Mouse (Mus musculus) erythroblast, adult 5-6 weeks (primary cell): ENCODE measurements around the gene Ldlrad3. TPM values are rescaled to one million over a fixed set of nuclear protein-coding genes. Genes with fewer than 3 reads are reported as not detected.

Source experiments
- ATAC-seq: replicated peaks from 2 replicates; pipeline ENCODE4 v1.8.0; 2016; ENCODE audit warnings: moderate number of reproducible peaks, mild to moderate bottlenecking, moderate TSS enrichment, inconsistent platforms; ENCODE audit not compliant: poor library complexity, low FRiP score, severe bottlenecking
- total RNA-seq, 2 experiments: library from RNA; stranded (forward) in 1 of 2; stranded (reverse) in 1 of 2; fragments of 150-400 nt in 1 of 2; fragments of 200-764, 138-1000 nt in 1 of 2; gene quantifications; 2 replicates each; pipeline versions ENCODE4 v1.2.3 to v1.2.4; 2015 to 2017; ENCODE audit warnings: low replicate concordance in 2 of 2

Ldlrad3 gene
- total RNA-seq, 2 experiments from 2014 or later: 6.2 to 7.7 TPM

DNA sequence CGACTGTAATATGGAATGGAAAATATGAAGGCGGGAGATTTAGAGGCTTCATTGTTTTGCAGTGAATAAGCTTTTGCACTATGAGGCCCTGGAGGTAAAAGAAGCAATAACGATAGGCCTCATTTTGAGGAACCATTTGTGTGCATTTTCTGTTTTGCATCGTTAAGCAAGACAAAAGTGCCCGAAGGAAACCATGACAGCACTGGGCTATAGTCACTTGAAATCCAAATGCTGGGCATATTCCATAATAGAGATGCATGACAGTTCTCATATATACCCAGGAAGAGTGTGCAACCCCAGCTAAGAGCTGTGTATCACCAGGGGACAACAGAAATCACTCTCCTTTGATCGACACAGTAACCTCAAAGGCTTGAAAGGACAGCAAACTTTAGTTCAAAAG lies 38.1 kb downstream of the Ldlrad3 start:
- no peak for ATAC-seq

DNA sequence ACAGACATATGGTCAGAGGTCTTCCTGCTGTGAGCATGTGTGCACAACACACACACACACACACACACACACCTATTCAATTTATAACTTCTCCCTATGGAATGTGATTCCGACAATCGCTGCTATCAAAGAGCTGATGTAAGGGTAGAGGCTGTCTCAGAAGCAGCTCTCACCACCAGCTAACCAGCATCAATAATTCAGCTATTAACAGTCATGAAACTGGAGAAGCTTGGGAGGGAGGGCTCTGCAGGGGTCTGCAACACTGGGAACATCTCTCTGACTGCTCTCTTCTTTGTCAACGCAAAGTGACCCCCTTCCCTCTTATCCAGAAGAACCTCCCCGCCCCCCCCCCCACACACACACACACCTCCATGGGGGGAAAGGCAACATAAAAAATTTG lies 38.6 kb downstream of the Ldlrad3 start:
- no peak for ATAC-seq

DNA sequence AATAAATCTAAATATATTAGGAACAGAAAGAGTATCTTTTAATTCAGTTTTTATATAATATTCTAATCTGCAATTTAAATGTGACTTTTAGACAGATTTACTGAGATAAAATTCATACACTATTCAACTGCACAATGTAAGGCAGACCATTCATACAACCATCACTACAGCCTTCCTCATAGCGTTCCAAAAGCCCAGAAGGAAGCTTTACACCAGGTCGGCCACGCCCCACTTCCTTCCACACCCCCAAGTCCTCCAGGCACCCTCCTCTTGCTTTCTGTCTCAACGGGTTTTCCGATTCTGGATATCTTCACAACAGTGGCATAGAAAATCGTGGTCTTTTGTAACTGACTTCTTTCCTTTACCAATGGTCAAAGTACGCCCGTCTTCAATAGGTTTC lies 39.8 kb downstream of the Ldlrad3 start:
- ATAC-seq: no peak

DNA sequence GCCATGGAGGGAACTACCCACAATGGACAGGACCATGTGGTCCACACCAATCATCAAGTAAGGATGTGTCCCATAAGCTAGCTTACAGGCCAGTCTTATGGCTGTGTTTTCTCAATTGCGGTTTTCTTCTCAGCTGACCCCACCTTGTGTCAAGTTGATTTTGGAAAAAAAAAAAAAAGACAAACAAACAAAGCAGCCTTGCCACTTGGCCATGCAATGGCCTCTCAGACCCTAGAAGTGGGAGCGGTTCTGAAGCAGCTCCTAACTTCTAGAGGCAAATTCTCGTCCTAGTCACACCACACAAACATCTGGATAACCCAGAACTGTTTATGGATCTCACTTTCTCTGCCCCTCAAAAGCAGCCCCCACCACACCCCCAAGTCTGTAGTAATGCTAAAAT lies 41.1 kb downstream of the Ldlrad3 start:
- ATAC-seq: no peak

DNA sequence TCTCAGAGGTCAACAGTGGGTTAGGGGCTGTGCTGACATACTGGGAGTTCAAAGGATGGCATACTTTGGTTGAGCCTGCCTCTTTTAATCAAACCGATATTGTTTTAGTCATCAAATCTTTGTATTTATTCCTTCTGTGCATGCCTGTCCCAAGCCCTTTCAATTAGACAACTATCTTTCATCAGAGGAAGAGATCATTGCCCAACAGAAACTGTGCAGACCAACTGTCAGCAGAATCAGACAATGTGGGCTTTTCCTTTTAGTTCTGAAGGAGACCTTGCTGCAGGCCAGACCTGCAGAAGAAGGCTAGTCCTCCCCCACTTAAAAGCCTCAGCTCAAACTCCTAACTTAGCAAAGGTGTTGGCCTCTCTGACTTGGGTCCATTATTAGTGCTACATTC lies 41.9 kb downstream of the Ldlrad3 start:
- ATAC-seq: no peak

DNA sequence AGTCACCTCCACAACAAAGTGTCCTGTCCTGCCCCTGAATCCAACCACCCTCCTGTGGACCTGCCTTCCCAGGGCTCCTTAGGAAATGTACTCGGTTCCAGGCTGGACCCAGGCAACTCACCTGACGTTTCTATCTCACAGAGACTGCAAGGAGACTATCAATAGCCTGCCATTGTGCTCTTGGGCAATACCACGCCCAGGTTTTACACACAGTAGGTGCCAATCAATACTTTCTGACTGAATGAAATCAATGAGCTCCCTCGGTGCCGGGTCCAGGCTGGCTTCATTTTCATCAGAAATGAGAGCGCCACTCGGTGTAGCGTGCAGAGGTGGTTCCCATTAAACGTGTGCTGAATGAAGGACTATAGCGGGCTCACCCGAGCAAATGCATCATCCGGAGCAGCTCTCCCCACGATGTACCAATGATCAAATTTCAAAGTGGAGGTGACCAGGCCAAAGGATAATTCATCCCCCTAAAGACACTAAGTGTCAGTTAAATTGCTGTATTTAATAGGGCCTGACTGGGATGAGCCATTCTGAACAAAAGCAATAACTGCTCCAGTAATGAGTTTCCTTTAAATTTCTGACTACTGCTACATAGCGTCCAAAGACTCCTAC lies 43.4 kb downstream of the Ldlrad3 start:
- ATAC-seq: no peak

DNA sequence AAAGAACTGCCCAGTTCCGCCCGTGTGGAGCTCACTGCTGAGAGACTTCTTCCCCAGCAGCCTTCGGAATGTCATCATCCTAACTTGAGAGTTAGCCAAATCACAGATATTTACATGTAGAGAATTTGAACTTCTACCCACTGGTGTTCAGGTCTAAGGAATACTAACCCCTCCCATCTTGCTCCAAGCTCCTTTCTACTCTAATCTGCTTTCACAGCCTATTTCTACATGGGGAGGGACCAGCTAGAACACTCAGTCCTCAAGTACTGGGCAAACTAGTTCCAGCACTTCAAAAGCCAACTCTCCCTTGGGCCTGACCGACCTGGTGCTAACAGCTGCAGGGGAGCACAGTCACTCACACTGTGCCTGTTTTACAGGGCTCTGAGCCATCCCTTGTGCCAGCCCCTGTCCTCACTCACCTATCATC lies 44.0 kb downstream of the Ldlrad3 start:
- no peak for ATAC-seq

DNA sequence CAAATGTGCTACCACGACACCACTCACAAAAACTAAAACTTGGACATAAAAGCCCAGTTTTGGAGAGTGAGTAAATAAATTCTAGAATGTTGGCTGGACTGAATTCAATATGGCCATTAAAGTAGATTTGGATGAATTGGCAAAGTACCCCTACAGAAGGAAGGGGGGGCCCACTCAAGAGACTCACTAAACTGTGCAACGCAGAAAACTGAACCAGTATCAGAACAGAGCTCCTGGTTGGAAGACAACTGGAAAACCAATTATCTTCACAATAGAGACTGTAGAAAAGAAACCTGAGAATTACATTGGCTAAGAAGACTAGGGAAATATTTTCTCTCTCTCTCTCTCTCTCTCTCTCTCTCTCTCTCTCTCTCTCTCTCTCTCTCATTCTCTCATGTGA lies 45.0 kb downstream of the Ldlrad3 start:
- ATAC-seq: no peak

DNA sequence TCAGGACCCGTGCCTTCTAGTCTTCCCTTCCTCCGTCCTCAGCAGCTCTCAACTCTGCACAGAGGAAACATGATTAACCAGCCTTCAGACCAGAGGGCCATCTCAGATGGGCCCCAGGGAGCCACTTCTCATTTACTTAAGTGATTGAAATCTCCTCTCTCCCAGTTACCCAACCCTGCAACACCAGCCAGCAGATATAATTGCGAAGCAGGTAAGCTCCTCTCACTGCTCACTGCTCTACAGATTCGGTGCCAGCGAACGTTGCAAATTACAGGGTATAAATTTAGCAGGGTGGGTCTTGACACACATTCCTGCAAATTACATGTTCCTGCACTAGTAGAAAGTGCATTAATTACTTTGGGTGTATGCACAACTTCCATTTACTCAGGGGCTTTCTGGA lies 48.3 kb downstream of the Ldlrad3 start:
- ATAC-seq: no peak

DNA sequence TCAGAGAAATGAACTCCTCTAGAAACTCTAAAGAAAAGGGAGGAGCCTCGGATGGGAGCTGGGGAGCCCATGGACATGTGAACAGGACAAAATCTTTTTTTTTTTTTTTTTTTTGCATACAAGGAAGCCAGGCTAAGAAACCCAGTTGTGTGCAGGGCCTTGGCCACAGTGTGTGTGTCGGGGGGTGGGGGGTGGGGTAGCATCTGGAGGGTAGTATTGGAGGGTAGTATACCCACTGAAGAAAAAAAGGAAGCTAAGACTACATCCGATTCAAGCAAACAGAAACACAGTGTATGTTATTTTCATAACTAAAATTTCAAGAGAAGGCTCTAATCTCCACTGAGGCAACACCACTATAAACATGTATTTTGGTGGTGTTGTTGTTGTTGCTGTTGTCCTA lies 50.0 kb downstream of the Ldlrad3 start:
- no peak for ATAC-seq

DNA sequence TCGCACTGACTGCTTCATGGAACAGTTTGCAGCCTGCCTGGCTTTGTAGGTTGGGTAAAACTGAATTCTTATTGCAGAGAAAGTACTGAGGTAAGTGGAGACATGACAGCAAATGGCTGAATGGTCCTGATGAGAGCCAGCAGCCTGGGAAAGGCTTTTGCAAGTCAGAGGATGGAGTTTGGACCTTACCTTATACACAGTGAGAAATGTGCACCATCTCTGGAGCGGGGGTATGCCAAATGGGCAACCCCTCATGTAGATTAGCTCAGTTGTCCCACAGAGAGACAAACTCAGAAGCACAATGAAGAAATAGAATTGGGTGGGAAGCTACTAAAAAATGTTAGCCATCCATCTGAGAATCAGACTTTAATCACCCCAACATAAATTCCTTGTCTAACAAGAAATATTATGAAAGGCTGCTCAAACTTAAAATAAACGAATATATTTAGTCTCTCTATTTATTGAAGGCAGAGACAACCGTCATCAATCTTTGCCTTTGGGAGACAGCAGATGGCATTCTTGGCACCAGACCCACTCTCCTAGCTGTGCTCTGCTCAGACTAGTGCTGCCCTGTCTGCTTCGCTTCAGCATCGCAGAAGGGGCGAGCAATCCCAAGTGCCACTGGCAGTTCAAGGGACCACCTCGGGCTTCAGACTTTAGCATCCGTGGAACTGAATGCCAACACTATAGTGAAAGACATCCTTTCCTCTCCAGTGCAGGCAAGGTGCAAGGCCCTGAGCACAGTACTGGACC lies 51.5 kb downstream of the Ldlrad3 start:
- ATAC-seq: no peak

DNA sequence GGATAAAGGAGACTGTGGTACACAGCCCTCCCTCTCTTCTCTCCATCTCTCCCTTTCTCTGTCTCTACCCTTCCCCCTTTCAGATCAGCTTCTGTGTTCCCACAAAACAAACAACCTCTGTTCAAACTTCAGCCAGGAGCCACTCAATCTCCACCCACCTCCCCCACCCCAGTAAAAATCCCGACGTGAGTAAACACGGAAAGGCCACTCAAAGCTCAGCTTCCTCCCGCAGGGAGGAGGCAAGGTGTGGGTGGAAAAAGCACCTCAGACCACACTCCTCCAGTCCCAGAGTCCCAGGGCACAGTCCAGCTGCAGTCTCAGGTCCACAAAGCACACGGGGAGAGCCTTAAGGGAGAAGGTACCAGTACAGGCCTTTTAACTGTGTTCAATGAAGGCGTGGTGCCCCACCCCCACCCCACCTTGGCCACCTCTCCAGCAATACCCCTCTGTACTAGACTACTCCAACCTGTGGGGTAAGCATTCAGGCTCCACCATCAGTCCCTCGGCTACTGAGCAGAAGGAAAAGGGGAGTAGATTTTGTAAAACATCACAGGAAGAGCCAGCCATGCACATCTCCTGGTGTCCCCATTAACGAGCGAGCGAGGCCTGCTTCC lies 53.1 kb downstream of the Ldlrad3 start:
- no peak for ATAC-seq

DNA sequence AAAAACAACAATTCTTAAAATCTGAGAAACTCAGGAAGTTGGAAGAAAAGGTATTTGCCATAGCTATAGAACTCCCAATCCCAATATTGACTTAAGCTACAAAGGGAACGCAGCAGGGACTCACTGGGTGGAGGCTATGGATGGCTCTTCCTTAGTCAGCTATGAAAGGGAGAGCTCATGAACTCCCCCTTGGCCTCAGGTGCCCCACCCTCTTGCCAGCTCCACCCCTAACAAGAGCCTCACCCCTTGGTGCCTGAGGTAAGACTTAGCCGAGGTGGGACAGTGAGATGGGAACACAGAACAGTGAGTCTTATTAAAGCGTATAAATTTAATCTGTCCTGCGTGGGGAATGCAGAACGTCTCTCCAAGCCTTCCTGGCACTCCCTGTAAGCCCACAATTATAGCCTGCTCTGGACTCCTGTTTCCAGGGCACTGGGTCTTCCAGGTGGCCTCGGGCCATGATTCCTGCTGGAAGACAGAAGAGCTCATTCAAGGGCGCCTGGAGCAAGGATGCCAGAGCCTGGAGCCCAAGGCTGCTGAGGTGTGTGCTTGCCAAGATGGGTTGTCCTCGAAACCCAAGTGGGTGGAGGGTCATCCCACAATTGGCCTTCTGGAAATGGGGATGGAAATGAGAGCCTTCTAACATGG lies 55.9 kb downstream of the Ldlrad3 start:
- ATAC-seq: no peak

DNA sequence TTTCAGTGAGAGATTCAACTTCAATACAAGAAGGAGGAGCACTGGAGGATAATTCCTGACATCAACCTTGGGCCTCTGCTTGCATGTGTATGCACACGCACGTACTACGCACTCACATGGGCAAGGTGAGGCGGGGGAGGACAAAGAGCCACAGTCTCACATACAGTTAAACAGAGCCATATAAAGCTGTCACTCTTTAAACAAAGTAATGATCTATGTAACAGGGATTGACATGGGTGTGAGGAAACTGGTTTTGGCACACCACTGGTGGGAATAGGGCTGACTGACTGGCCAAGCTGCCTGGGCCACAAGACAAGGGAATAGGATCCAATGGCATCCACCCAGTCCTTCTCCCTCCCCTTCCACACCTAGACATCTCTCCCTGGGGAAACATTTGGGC lies 57.0 kb downstream of the Ldlrad3 start:
- ATAC-seq: no peak

DNA sequence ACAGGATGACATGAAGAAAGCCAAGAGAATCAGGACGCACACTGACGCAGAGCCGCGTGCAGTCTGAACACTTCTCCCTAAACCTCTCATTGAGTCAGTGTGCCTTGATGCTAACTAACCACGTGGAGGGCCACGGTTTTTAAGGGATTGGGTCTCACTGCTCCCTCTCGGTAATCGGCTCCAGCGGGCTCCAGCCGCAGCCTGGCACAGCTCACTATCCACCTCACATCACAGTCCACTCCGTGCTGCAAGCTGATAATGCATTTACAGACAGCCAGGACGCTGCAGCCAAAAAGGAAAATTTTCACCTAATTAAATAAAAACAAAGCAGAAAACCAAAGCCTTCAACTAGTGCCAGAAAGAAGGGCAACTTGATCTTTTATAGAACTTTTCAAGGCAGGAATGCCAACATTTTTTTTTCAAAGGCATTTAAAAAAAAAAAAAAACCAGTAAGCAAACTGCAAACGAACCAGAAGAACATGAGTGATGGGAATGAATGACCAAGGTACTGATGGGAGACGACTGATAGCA lies 57.6 kb downstream of the Ldlrad3 start:
- no peak for ATAC-seq

DNA sequence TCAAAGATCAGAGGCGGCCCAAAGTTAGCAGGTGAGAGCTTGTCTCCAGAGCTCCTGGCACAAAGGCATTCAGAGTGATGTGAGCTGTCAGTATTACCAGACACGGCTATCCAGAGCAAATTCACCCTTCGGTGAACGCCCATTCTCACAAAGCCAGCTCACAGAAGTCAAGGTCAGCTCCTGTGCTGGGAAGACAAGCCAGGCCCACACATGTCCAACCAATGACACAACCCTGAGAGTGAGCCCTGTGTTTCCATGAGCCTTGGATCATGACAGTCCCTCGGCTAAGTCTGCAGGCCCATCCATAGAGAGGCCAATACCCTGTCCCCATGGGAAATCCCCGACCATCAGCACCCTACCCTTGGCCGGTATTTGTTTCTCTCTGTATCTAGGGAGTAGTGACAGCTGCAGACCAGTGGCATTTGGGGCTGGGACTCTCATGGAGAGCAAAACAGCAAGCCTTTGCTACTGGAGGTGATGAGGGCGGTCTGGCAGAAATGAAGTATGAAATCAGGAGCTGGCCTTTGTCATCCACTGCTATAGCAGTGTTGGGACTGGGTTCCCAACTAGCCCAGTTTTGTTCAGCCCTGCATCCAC lies 58.3 kb downstream of the Ldlrad3 start:
- no peak for ATAC-seq

DNA sequence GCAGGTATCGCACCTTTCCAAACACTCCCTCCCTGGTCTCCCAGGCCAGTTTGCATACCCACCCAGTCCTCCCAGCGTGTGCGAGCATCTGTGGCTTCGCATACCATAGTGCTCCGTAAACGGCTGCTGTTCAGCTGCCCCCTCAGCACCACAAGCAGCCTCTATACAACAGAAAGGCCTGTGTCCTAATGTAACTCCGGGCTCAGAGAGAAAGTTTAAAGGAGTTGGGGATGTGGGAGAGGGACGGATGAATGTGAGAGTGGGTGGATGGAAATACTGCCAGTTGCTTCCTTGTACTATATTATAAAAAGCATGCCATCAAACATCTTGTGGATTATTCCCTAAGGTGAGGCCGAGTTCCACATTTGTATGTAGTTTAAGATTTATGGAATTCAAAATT lies 59.0 kb downstream of the Ldlrad3 start:
- no peak for ATAC-seq

DNA sequence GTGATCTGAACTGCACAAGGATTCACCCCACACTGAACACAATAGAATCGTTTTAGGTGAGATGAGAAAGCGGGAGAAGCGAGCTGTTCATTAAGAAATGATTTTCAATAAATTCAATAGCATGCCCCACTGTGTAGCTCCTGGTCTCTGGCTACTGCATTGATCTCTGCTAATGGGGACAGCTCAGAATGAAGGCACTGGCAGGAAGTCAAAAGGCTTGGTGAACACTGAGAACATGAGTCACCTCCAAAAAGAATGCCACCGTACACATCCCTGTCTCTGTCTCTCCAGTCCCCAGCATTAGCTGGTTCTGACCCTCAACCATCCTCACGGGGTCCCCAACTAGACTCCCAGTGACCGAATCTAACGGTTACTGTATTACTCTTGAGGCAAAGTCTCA lies 60.1 kb downstream of the Ldlrad3 start:
- ATAC-seq: no peak

DNA sequence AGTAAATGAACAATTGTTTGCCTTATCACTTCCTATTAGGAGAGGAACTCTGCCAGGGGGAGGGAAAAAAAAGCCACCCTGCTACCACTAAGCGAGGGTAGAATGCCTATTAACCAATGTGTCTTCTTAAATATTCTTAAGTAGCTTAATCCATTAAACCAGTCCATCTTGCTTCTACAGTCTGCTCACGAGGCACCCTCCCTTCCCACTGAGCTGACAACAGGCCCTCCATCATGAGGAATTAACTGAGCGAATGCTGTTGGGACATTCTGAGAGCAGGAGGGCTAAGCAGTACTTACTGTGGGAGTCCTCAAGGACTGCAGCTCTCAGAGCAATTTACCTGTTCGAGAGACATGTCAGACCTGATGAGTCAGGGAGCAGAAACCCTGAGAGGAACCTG lies 61.1 kb downstream of the Ldlrad3 start:
- no peak for ATAC-seq

DNA sequence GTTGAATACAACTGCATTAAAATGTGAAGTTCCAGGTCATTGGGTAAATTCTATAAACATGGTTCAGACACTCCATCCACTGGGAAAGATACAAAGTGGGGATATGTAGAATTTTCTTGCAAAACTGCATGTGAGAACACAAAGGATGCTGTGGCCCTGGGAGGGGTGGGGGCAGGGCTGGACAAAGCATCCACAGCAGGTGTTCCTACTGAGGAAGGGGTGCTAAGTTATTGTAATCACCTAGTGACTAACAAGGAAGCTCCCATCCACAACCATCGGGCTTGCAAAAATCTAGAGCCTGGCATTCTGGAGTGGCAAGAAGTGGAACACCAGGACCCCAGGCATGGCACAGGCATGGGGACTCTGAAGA lies 64.1 kb downstream of the Ldlrad3 start:
- ATAC-seq: no peak
